Mouse (Mus musculus) embryonic facial prominence, embryonic 14.5 days (tissue): ENCODE data around the gene Hmcn1. TPM values are rescaled to one million over a fixed set of nuclear protein-coding genes. Genes with fewer than 3 reads are reported as not detected.
A peak's percentile ranks its signal among the peaks of the same experiment; 100 is the strongest.

ENCODE experiments used
- ATAC-seq: fragments of 200-750 bp; cut with Nextera tagmentation; 2 replicates; pipeline ENCODE4 v1.8.0; 2017; ENCODE audit warnings: low read depth, moderate number of reproducible peaks, moderate TSS enrichment
- DNase-seq: peaks from one replicate; pipeline ENCODE4 v3.0.0-alpha.2; 2015; ENCODE audit warnings: low spot score
- H3K27ac ChIP-seq: fragments of 300-500 bp; sonication (generic); replicated peaks from 2 replicates; pipeline ENCODE4 v1.5.1; 2014; ENCODE audit warnings: low read depth, mild to moderate bottlenecking, low read length, moderate library complexity
- H3K27me3 ChIP-seq: fragments of 300-500 bp; sonication (generic); replicated peaks from 2 replicates; pipeline ENCODE4 v1.6.1; 2014; ENCODE audit warnings: low read length; ENCODE audit not compliant: control insufficient read depth, insufficient read depth
- H3K36me3 ChIP-seq: fragments of 300-500 bp; sonication (generic); 2 replicates; pipeline ENCODE4 v1.6.1; 2014; ENCODE audit warnings: low read length, mixed read lengths; ENCODE audit not compliant: control insufficient read depth, insufficient read depth
- H3K4me1 ChIP-seq: fragments of 300-500 bp; sonication (generic); 2 replicates; pipeline ENCODE4 v1.6.1; 2014; ENCODE audit warnings: antibody characterized with exemption, low read length; ENCODE audit not compliant: control insufficient read depth, insufficient read depth
- H3K4me2 ChIP-seq: fragments of 300-500 bp; sonication (generic); 2 replicates; pipeline ENCODE4 v1.6.1; 2014; ENCODE audit warnings: low read depth, mild to moderate bottlenecking, low read length, moderate library complexity, mixed read lengths
- H3K4me3 ChIP-seq: fragments of 300-500 bp; sonication (generic); 2 replicates; pipeline ENCODE4 v1.5.1; 2014; ENCODE audit warnings: low read depth, mild to moderate bottlenecking, low read length
- H3K9ac ChIP-seq: fragments of 300-500 bp; sonication (generic); 2 replicates; pipeline ENCODE4 v1.6.1; 2014; ENCODE audit warnings: low read depth, mild to moderate bottlenecking, low read length, moderate library complexity, mixed read lengths
- H3K9me3 ChIP-seq: fragments of 300-500 bp; sonication (generic); 2 replicates; pipeline ENCODE4 v1.6.1; 2016; ENCODE audit warnings: low read length; ENCODE audit not compliant: control insufficient read depth
- WGBS: fragments of 180-500 bp; shearing (Covaris S2); extraction: QIAGEN DNeasy Blood & Tissue Kit; methylation state at CpG from one replicate; pipeline ENCODE4 v1.1.7; 2014; 5-methylcytosine and 5-hydroxymethylcytosine counted together
- polyA plus RNA-seq: library from polyadenylated mRNA; unstranded; fragments of >200 nt; fragmentation: Nextera tagmentation; extraction: Ambion mirVana; gene quantifications from 2 replicates; pipeline ENCODE4 v1.2.1, GENCODE M21; 2014

Hmcn1 gene
- polyA plus RNA-seq, 1 experiment from 2014 or later = 30.7 TPM

DNA sequence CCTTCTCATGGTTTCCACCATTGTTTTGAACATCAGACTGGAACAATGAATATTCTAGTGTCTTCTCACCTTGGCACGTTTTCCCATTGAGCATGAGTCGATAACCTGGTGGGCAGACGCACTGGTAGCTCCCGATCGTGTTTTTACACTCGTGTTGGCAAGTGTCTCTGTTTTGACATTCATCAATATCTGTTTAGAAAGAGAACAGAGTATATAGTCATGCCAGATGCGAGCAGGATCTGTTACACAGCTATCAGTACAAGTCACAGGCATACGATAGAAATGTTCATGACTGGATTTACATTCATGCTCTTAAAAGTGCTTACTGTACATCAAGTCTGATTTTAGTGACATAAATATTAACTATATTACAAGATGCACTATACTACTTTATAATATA lies 419.8 kb downstream of the Hmcn1 start:
- Histone ChIP-seq H3K9me3 (no peaks in the 10 kb centered on the region), H3K27ac (no peak overlapping the region), H3K4me1 (peaks cover 7% of the 10 kb centered on the region; the same call in 1 of the 2 replicates), H3K4me2 (no peak overlapping the region), H3K36me3 (peaks cover 10% of the 10 kb centered on the region), H3K27me3 (no peaks in the 10 kb centered on the region), H3K9ac (no peak overlapping the region), H3K4me3 (no peak overlapping the region)
- WGBS = 85% methylated on average over 8 of the region's 8 CpGs
- no peak for DNase-seq
- ATAC-seq = no peak

DNA sequence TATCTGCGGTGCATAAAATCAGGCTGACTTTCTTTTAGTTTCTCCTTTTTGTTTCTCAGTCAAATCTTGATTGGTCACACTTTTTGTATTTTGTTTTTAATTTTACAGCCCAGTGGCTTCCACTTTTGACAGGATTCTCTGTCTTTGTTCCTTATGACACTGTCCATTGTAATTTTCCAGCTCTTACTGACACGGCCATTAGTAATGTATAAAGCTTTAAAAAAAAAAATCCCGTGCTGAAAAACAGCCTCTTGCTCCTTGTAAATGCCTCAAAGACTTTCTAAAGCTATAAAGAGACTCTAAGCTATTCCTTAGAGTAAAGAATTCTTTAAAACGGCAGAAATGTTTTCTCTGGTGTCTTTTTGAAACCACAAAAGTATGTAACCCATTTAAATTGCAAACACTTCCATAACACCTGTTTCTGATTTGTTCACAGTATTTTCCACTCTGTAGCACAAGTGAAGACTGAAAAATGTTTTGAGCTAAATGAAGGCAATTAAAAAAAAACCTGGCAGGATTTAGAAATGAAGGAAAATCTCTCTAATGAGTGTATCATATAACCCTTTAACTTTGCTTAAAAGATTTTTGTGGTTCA lies 422.6 kb downstream of the Hmcn1 start:
- no peaks in the 10 kb centered on the region for H3K27me3 ChIP-seq
- peaks cover 5% of the 10 kb centered on the region; the same call in 1 of the 2 replicates for H3K36me3 ChIP-seq
- ATAC-seq = peak; percentile 60; the same call in 1 of the 2 replicates
- peak overlapping the region; percentile 76 for H3K27ac ChIP-seq
- H3K4me1 ChIP-seq = peaks cover 7% of the 10 kb centered on the region; the same call in 1 of the 2 replicates
- 21% methylated on average over 4 of the region's 4 CpGs for WGBS
- no peak overlapping the region for H3K9ac ChIP-seq
- no peaks in the 10 kb centered on the region for H3K9me3 ChIP-seq
- H3K4me3 ChIP-seq = no peak overlapping the region
- H3K4me2 ChIP-seq = no peak overlapping the region
- DNase-seq = peak; percentile 84

DNA sequence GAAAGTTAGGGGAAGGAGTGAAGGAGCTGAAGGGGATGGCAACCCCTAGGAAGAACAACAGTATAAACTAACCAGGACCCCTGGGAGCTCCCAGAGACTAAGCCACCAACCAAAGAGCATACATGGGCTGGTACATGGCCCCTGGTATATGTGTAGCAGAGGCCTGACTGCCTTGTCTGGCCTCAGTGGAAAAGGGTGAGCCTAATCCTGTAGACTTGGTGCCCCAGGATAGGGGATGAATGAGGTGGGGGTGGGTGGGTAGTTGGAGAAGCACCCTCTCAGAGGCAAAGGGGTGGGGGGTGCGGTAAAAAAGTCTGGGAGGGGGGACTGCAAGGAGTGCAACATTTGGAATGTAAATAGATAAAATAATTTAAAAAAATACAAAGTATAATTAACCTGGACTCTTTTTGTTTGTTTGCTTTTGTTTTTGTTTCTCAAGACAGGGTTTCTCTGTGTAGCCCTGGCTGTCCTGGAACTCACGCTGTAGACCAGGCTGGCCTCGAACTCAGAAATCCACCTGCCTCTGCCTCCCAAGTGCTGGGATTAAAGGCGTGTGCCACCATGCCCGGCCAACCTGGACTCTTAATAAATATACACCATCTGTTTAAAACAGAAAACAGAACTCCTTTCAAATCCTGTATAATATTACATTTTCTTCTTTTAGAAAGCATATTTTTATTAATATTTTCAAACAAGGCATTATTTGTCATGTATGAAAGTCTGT lies 423.3 kb downstream of the Hmcn1 start:
- Histone ChIP-seq H3K9ac (no peak overlapping the region), H3K27ac (peak overlapping the region; percentile 70; the same call in 1 of the 2 replicates), H3K9me3 (no peaks in the 10 kb centered on the region), H3K27me3 (no peaks in the 10 kb centered on the region), H3K4me3 (no peak overlapping the region), H3K4me1 (peaks cover 7% of the 10 kb centered on the region; the same call in 1 of the 2 replicates), H3K4me2 (no peak overlapping the region), H3K36me3 (peaks cover 5% of the 10 kb centered on the region; the same call in 1 of the 2 replicates)
- DNase-seq (no peak), ATAC-seq (no peak)
- 77% methylated on average over 5 of the region's 5 CpGs for WGBS

DNA sequence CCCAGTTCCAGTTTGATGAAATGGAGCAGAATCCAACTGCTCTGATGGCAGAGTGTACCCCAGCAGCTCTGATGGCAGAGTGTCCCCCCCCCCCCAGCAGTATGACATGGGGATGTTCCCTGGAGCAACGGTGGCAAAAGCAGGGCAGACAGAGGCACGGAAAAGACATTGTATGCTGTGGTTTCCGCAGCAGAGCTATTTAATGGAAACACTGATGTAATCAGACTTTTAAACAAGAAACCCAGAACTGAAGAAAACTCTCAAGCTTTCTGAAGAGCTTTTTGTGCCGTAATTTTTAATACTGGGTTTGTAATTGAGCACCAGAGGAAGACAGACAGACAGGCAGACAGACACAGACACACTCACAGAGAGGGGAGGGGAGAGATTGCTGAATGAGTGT lies 426.9 kb downstream of the Hmcn1 start:
- Histone ChIP-seq H3K27me3 (no peaks in the 10 kb centered on the region), H3K4me2 (no peak overlapping the region), H3K27ac (no peak overlapping the region), H3K4me3 (no peak overlapping the region), H3K9me3 (no peaks in the 10 kb centered on the region), H3K9ac (no peak overlapping the region), H3K36me3 (peaks cover 16% of the 10 kb centered on the region), H3K4me1 (peaks cover 3% of the 10 kb centered on the region; the same call in 1 of the 2 replicates)
- ATAC-seq (no peak), DNase-seq (no peak)
- WGBS = 72% methylated on average over 4 of the region's 4 CpGs

DNA sequence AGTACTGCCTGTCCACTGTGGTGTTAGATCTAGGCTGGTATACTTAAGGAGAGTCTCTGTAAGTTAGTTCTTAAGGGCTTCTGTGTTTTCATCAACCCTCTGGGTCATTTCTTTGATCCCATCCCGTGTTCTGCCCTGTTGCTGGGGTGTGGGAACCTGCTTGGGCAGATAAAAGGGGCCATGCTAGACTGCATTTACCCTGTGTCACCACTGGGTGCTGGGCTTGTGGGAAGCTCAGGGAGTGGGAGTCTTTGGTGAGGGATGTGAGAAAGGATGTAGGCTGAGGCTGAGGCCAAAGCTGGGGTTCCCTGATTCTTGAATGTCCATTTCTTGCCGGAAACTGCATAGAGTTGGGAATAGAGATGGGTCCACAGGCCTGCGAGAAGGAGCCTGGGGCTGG lies 436.6 kb downstream of the Hmcn1 start:
- ATAC-seq = no peak
- DNase-seq = no peak
- H3K4me2 ChIP-seq = no peak overlapping the region

DNA sequence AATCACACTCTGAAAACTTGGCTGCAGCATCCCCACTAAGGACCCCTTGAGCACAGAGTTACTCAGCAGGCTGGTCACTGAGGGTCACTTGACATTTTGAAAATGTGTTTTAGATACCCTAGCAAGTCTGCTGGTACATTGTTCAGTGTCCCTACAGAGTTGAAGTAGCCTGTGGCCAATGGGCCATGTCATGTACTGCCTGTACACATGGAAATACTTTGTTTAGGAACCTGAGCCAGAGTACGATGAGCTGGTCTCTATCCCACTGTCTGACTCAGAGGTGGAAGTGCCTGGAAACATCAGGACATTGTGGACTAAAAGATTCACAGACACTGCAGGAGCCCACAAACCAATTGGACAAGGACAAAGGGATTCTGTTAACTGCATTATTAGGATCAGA lies 441.8 kb downstream of the Hmcn1 start:
- Histone ChIP-seq H3K4me2 (no peak overlapping the region), H3K36me3 (no peaks in the 10 kb centered on the region), H3K27me3 (no peaks in the 10 kb centered on the region), H3K27ac (no peak overlapping the region), H3K9me3 (no peaks in the 10 kb centered on the region), H3K4me3 (no peak overlapping the region), H3K9ac (no peak overlapping the region), H3K4me1 (no peaks in the 10 kb centered on the region; the same call in 1 of the 2 replicates)
- ATAC-seq (no peak), DNase-seq (no peak)
- 76% methylated on average over 1 of the region's 1 CpGs for WGBS

More for the DNA sequence above, 436.6 kb downstream of the Hmcn1 start:
- H3K9ac ChIP-seq = no peak overlapping the region
- H3K4me3 ChIP-seq = no peak overlapping the region
- H3K27ac ChIP-seq = no peak overlapping the region
- no peaks in the 10 kb centered on the region for H3K4me1 ChIP-seq
- H3K36me3 ChIP-seq = no peaks in the 10 kb centered on the region; the same call in 1 of the 2 replicates
- no peaks in the 10 kb centered on the region for H3K27me3 ChIP-seq
- WGBS = 69% methylated on average over 3 of the region's 3 CpGs
- 0 out of 2 replicates have a peak, but pooled peaks cover 6% of the 10 kb centered on the region for H3K9me3 ChIP-seq

DNA sequence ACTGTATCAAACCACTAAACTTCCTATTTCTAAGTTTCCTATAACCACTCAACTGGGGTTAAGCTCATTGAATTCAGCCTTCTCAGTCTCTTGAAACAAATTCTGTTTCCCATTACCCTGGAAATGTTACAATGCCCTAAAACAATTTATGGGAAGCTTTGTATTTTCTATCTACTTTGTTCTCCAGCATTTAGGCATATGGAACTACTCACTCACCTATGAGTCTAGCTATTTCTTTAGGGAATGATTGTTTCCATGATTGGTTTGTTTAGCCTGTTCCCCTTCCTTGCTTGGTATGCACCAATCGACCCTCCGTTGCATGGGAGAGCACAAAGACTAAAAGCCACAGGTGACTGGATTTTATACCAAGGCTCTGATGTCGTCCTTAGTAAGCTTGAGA lies 446.8 kb downstream of the Hmcn1 start:
- Histone ChIP-seq H3K27ac (no peak overlapping the region), H3K4me2 (no peak overlapping the region), H3K9me3 (no peaks in the 10 kb centered on the region), H3K27me3 (no peaks in the 10 kb centered on the region), H3K4me1 (peaks cover 4% of the 10 kb centered on the region; the same call in 1 of the 2 replicates), H3K9ac (no peak overlapping the region), H3K4me3 (no peak overlapping the region), H3K36me3 (no peaks in the 10 kb centered on the region)
- 40% methylated on average over 3 of the region's 3 CpGs for WGBS
- ATAC-seq (no peak), DNase-seq (no peak)

DNA sequence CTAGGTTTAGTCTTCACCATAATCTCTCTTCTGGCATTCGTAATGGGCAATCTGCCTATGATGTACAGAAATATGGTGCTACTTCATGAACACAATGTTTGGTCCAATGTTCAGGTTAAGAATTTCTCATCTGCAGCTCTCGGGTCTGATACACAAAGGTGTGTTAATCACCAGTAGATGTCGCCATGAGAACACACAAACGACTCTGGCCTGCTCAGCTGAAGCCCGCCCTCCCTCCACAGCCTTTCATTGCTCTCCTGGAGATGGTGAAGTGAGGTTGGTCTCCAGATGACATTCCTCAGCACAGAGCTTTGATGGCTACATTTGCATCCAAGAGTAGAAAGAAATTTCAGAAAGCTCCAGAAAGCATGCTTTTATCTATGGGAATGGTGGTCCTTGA lies 453.0 kb downstream of the Hmcn1 start:
- H3K9me3 ChIP-seq = no peaks in the 10 kb centered on the region
- H3K27me3 ChIP-seq = no peaks in the 10 kb centered on the region
- H3K4me3 ChIP-seq = no peak overlapping the region
- no peak overlapping the region for H3K9ac ChIP-seq
- H3K4me1 ChIP-seq = peaks cover 17% of the 10 kb centered on the region
- WGBS = 11% methylated on average over 5 of the region's 5 CpGs
- H3K4me2 ChIP-seq = no peak overlapping the region
- no peaks in the 10 kb centered on the region for H3K36me3 ChIP-seq
- DNase-seq (peak; percentile 92), ATAC-seq (peak; percentile 90)
- H3K27ac ChIP-seq = no peak overlapping the region
